Mouse (Mus musculus): Measurements from ENCODE around the gene Evc2. TPM values are rescaled to one million over a fixed set of nuclear protein-coding genes. Genes with fewer than 3 reads are reported as not detected.

Gene Evc2
- polyA plus RNA-seq, 1 experiment from 2014 or later = 4.9 TPM

GRCm38 (mm10) chr5:37447546-37447945 is 109.2 kb downstream of the Evc2 start:
- H3K4me1 ChIP-seq (replicated peaks) = no peaks in the 10 kb centered on the region
- no peak overlapping the region for H3K27ac ChIP-seq (replicated peaks)
- no peaks in the 10 kb centered on the region for H3K36me3 ChIP-seq
- peaks cover 5% of the 10 kb centered on the region; the same call in 1 of the 2 replicates for H3K9me3 ChIP-seq
- ATAC-seq (ENCODE audit: low read depth) = no peak
- no peak overlapping the region for H3K4me3 ChIP-seq
- H3K4me2 ChIP-seq = no peak overlapping the region
- no peaks in the 10 kb centered on the region for H3K27me3 ChIP-seq
- 88% methylated on average over 3 of the region's 3 CpGs for WGBS
- no peak overlapping the region for H3K9ac ChIP-seq

GRCm38 (mm10) chr5:37456590-37456989 is 118.3 kb downstream of the Evc2 start:
- H3K4me1 ChIP-seq (replicated peaks) = no peaks in the 10 kb centered on the region
- 70% methylated on average over 2 of the region's 2 CpGs for WGBS

GRCm38 (mm10) chr5:37457191-37457590 is 118.9 kb downstream of the Evc2 start:
- no peaks in the 10 kb centered on the region; the same call in 1 of the 2 replicates for H3K9me3 ChIP-seq
- H3K36me3 ChIP-seq = peaks cover 23% of the 10 kb centered on the region; the same call in 1 of the 2 replicates
- no peak overlapping the region for H3K4me3 ChIP-seq
- H3K27ac ChIP-seq (replicated peaks) = no peak overlapping the region
- ATAC-seq (ENCODE audit: low read depth) = no peak
- H3K27me3 ChIP-seq = no peaks in the 10 kb centered on the region
- H3K4me1 ChIP-seq (replicated peaks) = no peaks in the 10 kb centered on the region
- no peak overlapping the region for H3K4me2 ChIP-seq
- 80% methylated on average over 5 of the region's 5 CpGs for WGBS
- H3K9ac ChIP-seq = no peak overlapping the region

More at GRCm38 (mm10) chr5:37456590-37456989, 118.3 kb downstream of the Evc2 start:
- Histone ChIP-seq H3K9me3 (no peaks in the 10 kb centered on the region; the same call in 1 of the 2 replicates), H3K4me3 (no peak overlapping the region), H3K4me2 (no peak overlapping the region), H3K27me3 (no peaks in the 10 kb centered on the region), H3K36me3 (peaks cover 23% of the 10 kb centered on the region; the same call in 1 of the 2 replicates), H3K9ac (no peak overlapping the region), H3K27ac (replicated peaks) (no peak overlapping the region)
- no peak for ATAC-seq (ENCODE audit: low read depth)

GRCm38 (mm10) chr5:37457831-37458230 is 119.5 kb downstream of the Evc2 start:
- H3K36me3 ChIP-seq = peaks cover 23% of the 10 kb centered on the region; the same call in 1 of the 2 replicates
- WGBS = 85% methylated on average over 2 of the region's 2 CpGs
- no peak overlapping the region for H3K4me3 ChIP-seq
- no peak overlapping the region for H3K9ac ChIP-seq
- no peak overlapping the region for H3K4me2 ChIP-seq
- H3K27me3 ChIP-seq = no peaks in the 10 kb centered on the region
- H3K9me3 ChIP-seq = no peaks in the 10 kb centered on the region; the same call in 1 of the 2 replicates
- H3K27ac ChIP-seq (replicated peaks) = no peak overlapping the region
- no peaks in the 10 kb centered on the region for H3K4me1 ChIP-seq (replicated peaks)
- no peak for ATAC-seq (ENCODE audit: low read depth)

- no peak overlapping the region for H3K9ac ChIP-seq
- no peak for ATAC-seq (ENCODE audit: low read depth)
- no peak overlapping the region for H3K4me2 ChIP-seq
- 75% methylated on average over 2 of the region's 2 CpGs for WGBS
- no peaks in the 10 kb centered on the region for H3K4me1 ChIP-seq (replicated peaks)
- H3K27me3 ChIP-seq = no peaks in the 10 kb centered on the region
- peaks cover 23% of the 10 kb centered on the region; the same call in 1 of the 2 replicates for H3K36me3 ChIP-seq
- H3K27ac ChIP-seq (replicated peaks) = no peak overlapping the region
- H3K4me3 ChIP-seq = no peak overlapping the region
- no peaks in the 10 kb centered on the region; the same call in 1 of the 2 replicates for H3K9me3 ChIP-seq
Observed at GRCm38 (mm10) chr5:37458236-37458635, 119.9 kb downstream of the Evc2 start.

- H3K9me3 ChIP-seq = no peaks in the 10 kb centered on the region
- no peak for ATAC-seq (ENCODE audit: low read depth)
Observed at GRCm38 (mm10) chr5:37465461-37465860, 127.2 kb downstream of the Evc2 start.

GRCm38 (mm10) chr5:37467646-37468045 is 129.3 kb downstream of the Evc2 start:
- Histone ChIP-seq H3K4me3 (no peak overlapping the region), H3K27ac (replicated peaks) (no peak overlapping the region), H3K9me3 (no peaks in the 10 kb centered on the region), H3K4me1 (replicated peaks) (no peaks in the 10 kb centered on the region), H3K4me2 (no peak overlapping the region), H3K9ac (no peak overlapping the region), H3K36me3 (no peaks in the 10 kb centered on the region), H3K27me3 (no peaks in the 10 kb centered on the region)
- no peak for ATAC-seq (ENCODE audit: low read depth)
- 88% methylated on average over 2 of the region's 2 CpGs for WGBS

More at GRCm38 (mm10) chr5:37465461-37465860, 127.2 kb downstream of the Evc2 start:
- no peak overlapping the region for H3K4me3 ChIP-seq
- H3K27me3 ChIP-seq = no peaks in the 10 kb centered on the region
- no peaks in the 10 kb centered on the region for H3K36me3 ChIP-seq
- WGBS = 92% methylated on average over 10 of the region's 10 CpGs
- no peak overlapping the region for H3K27ac ChIP-seq (replicated peaks)
- no peaks in the 10 kb centered on the region for H3K4me1 ChIP-seq (replicated peaks)
- H3K4me2 ChIP-seq = no peak overlapping the region
- no peak overlapping the region for H3K9ac ChIP-seq

GRCm38 (mm10) chr5:37469031-37469430 is 130.7 kb downstream of the Evc2 start:
- no peak overlapping the region for H3K27ac ChIP-seq (replicated peaks)
- no peak overlapping the region for H3K9ac ChIP-seq
- no peaks in the 10 kb centered on the region for H3K36me3 ChIP-seq
- no peak overlapping the region for H3K4me2 ChIP-seq
- no peaks in the 10 kb centered on the region for H3K9me3 ChIP-seq
- 67% methylated on average over 5 of the region's 5 CpGs for WGBS
- H3K27me3 ChIP-seq = no peaks in the 10 kb centered on the region
- H3K4me1 ChIP-seq (replicated peaks) = 0 out of 2 replicates have a peak, but pooled peaks cover 6% of the 10 kb centered on the region
- no peak overlapping the region for H3K4me3 ChIP-seq
- ATAC-seq (ENCODE audit: low read depth) = no peak

GRCm38 (mm10) chr5:37471584-37471983 is 133.3 kb downstream of the Evc2 start:
- H3K4me2 ChIP-seq = no peak overlapping the region
- H3K27me3 ChIP-seq = no peaks in the 10 kb centered on the region

GRCm38 (mm10) chr5:37472025-37472608 is 133.8 kb downstream of the Evc2 start:
- 64% methylated on average over 3 of the region's 3 CpGs for whole genome bisulfite sequencing
- H3K27me3 ChIP-seq = no peaks in the 10 kb centered on the region
- H3K4me3 ChIP-seq = no peak overlapping the region
- no peak overlapping the region for H3K27ac ChIP-seq (replicated peaks)
- H3K36me3 ChIP-seq = no peaks in the 10 kb centered on the region
- H3K9me3 ChIP-seq = no peaks in the 10 kb centered on the region
- H3K4me1 ChIP-seq (replicated peaks) = 0 out of 2 replicates have a peak, but pooled peaks cover 6% of the 10 kb centered on the region
- H3K4me2 ChIP-seq = no peak overlapping the region
- ATAC-seq (ENCODE audit: low read depth) = no peak
- no peak overlapping the region for H3K9ac ChIP-seq

More at GRCm38 (mm10) chr5:37471584-37471983, 133.3 kb downstream of the Evc2 start:
- Histone ChIP-seq H3K4me1 (replicated peaks) (0 out of 2 replicates have a peak, but pooled peaks cover 6% of the 10 kb centered on the region), H3K9ac (no peak overlapping the region), H3K27ac (replicated peaks) (no peak overlapping the region), H3K9me3 (no peaks in the 10 kb centered on the region), H3K36me3 (no peaks in the 10 kb centered on the region), H3K4me3 (no peak overlapping the region)
- ATAC-seq (ENCODE audit: low read depth) = no peak
- WGBS = 84% methylated on average over 4 of the region's 4 CpGs
